Mouse (Mus musculus) hindbrain, embryonic 14.5 days (tissue): ENCODE data around the gene Tgfbr3. TPM values are rescaled to one million over a fixed set of nuclear protein-coding genes. Genes with fewer than 3 reads are reported as not detected.

ENCODE experiments used
- ATAC-seq: fragments of 200-750 bp; cut with Nextera tagmentation; 2 replicates; pipeline ENCODE4 v1.8.0; 2017; ENCODE audit warnings: moderate number of reproducible peaks, mild to moderate bottlenecking, moderate TSS enrichment, moderate library complexity; ENCODE audit not compliant: low FRiP score
- DNase-seq: peaks from one replicate; pipeline ENCODE4 v3.0.0-alpha.2; 2015; ENCODE audit warnings: low spot score
- H3K27ac ChIP-seq: fragments of 300-500 bp; sonication (generic); 2 replicates; pipeline ENCODE4 v1.5.1; 2014; ENCODE audit warnings: mild to moderate bottlenecking, moderate library complexity
- H3K27me3 ChIP-seq: fragments of 300-500 bp; sonication (generic); 2 replicates; pipeline ENCODE4 v1.6.1; 2014; ENCODE audit warnings: mild to moderate bottlenecking, low read length, mixed read lengths; ENCODE audit not compliant: control insufficient read depth, insufficient read depth
- H3K36me3 ChIP-seq: fragments of 300-500 bp; sonication (generic); replicated peaks from 2 replicates; pipeline ENCODE4 v1.6.1; 2014; ENCODE audit not compliant: control insufficient read depth, insufficient read depth
- H3K4me1 ChIP-seq: fragments of 300-500 bp; sonication (generic); replicated peaks from 2 replicates; pipeline ENCODE4 v1.6.1; 2014; ENCODE audit warnings: antibody characterized with exemption, low read length, mixed read lengths; ENCODE audit not compliant: control insufficient read depth, insufficient read depth
- H3K4me2 ChIP-seq: fragments of 300-500 bp; sonication (generic); replicated peaks from 2 replicates; pipeline ENCODE4 v1.6.1; 2014; ENCODE audit warnings: mild to moderate bottlenecking, moderate library complexity
- H3K4me3 ChIP-seq: fragments of 300-500 bp; sonication (generic); replicated peaks from 2 replicates; pipeline ENCODE4 v1.5.1; 2014; ENCODE audit warnings: mild to moderate bottlenecking, low read length
- H3K9ac ChIP-seq: fragments of 300-500 bp; sonication (generic); 2 replicates; pipeline ENCODE4 v1.6.1; 2014
- H3K9me3 ChIP-seq: fragments of 300-500 bp; sonication (generic); 2 replicates; pipeline ENCODE4 v1.6.1; 2016; ENCODE audit warnings: low read length; ENCODE audit not compliant: control insufficient read depth
- WGBS: fragments of 180-500 bp; shearing (Covaris S2); extraction: QIAGEN DNeasy Blood & Tissue Kit; methylation state at CpG from one replicate; pipeline ENCODE4 v1.1.7; 2014; 5-methylcytosine and 5-hydroxymethylcytosine counted together
- polyA plus RNA-seq: library from polyadenylated mRNA; unstranded; fragments of >200 nt; fragmentation: Nextera tagmentation; extraction: Ambion mirVana; gene quantifications from 2 replicates; pipeline ENCODE4 v1.2.1, GENCODE M21; 2014

The Tgfbr3 gene
- polyA plus RNA-seq, 1 experiment from 2014 or later: 7.1 TPM

DNA sequence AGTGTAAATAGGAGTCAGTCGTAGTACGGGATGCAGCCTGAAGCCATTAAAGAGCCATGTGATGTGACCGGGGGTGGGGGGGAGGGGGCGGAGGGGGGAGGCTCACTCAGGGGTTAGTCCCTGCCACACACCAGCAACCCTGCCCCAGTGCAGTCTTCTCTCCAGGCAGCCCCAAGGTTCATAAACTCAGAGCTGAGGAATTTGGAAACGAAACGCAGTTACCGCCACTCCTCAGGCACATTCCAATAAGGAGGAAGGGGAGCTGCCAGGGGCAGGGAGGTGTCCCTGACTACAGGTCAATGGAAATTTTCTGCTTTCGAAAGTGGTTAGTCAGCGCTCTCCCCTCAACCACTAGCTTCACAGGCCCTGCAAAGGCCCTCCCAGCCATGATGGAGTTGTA, 132.0 kb downstream of the Tgfbr3 start:
- no peaks in the 10 kb centered on the region for H3K36me3 ChIP-seq
- no peak overlapping the region for H3K4me2 ChIP-seq
- DNase-seq: no peak
- no peak overlapping the region for H3K4me3 ChIP-seq
- no peaks in the 10 kb centered on the region for H3K9me3 ChIP-seq
- no peak for ATAC-seq
- no peaks in the 10 kb centered on the region for H3K4me1 ChIP-seq
- 48% methylated on average over 9 of the region's 9 CpGs for WGBS
- H3K27ac ChIP-seq: no peak overlapping the region
- no peaks in the 10 kb centered on the region for H3K27me3 ChIP-seq
- no peak overlapping the region for H3K9ac ChIP-seq

DNA sequence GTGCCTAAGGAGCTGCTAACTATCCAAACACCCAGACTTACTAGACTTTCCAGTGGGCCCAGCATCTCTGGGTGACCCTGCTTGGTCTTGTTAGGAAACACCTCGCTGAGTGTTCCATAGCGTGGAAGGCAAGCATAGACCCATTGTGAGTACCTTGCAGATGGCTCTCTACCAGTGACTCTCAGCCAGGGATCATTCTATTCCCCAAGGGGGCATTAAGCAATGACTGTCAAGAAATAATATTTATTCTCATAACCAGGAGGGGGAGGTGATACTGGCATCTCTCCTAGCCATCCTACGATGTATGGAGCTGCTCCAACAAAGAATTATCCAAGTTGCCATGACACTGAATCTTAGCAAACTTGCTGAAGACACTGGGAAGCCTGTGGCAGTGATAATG, 133.3 kb downstream of the Tgfbr3 start:
- H3K4me1 ChIP-seq: peaks cover 8% of the 10 kb centered on the region; the same call in 1 of the 2 replicates
- H3K4me3 ChIP-seq: no peak overlapping the region
- H3K27ac ChIP-seq: no peak overlapping the region
- 74% methylated on average over 3 of the region's 3 CpGs for WGBS
- H3K36me3 ChIP-seq: no peaks in the 10 kb centered on the region
- H3K9ac ChIP-seq: no peak overlapping the region
- no peaks in the 10 kb centered on the region for H3K9me3 ChIP-seq
- no peak for ATAC-seq
- DNase-seq: no peak
- no peaks in the 10 kb centered on the region for H3K27me3 ChIP-seq
- no peak overlapping the region for H3K4me2 ChIP-seq

DNA sequence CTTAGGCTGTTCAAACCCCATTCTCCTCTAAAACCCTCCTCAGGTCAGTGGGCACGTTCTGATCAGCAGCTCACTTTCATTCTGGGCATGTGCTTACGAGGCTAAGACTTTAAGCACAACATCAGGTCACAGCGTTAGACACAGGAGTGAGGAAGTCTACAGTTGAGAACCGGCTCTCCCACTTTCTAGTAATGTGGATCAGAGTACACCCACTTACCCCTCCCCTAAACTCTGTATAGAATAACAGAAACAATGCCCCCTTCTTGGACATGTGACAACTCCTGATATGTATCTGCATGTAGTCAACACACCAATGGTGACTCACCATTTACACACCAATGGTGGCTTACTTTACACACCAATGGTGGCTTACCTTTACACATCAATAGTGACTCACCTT, 136.4 kb downstream of the Tgfbr3 start:
- no peaks in the 10 kb centered on the region for H3K36me3 ChIP-seq
- whole genome bisulfite sequencing: 88% methylated on average over 4 of the region's 4 CpGs
- H3K9me3 ChIP-seq: no peaks in the 10 kb centered on the region

DNA sequence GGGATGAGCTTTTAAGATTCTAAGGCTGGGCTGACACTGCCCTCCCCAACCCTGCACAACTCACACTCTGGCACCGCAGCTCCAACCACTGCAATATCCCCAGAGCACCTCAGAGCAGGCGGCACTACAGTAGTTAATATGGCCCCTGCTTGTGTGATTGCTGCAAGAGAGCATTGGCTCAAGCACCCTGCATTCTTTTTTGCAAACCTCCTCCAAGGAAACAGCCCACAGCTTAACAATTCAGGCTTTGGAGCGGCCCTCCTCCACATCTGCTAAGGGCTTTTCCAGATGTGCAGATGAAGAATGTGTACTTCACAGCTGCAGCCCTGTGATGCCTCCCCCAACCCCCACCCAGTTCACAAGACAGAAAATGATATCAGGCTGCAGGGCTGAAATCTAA, 138.1 kb downstream of the Tgfbr3 start:
- H3K9me3 ChIP-seq: no peaks in the 10 kb centered on the region
- H3K27me3 ChIP-seq: no peaks in the 10 kb centered on the region
- peaks cover 28% of the 10 kb centered on the region for H3K4me1 ChIP-seq
- no peak overlapping the region for H3K4me3 ChIP-seq
- DNase-seq (no peak), ATAC-seq (no peak)
- no peak overlapping the region for H3K27ac ChIP-seq
- 61% methylated on average over 3 of the region's 3 CpGs for WGBS
- H3K9ac ChIP-seq: no peak overlapping the region
- no peak overlapping the region for H3K4me2 ChIP-seq
- H3K36me3 ChIP-seq: no peaks in the 10 kb centered on the region

More for the DNA sequence above, 136.4 kb downstream of the Tgfbr3 start:
- no peak overlapping the region for H3K4me3 ChIP-seq
- H3K4me1 ChIP-seq: peaks cover 23% of the 10 kb centered on the region
- DNase-seq: no peak
- H3K4me2 ChIP-seq: no peak overlapping the region
- H3K9ac ChIP-seq: no peak overlapping the region
- no peak overlapping the region for H3K27ac ChIP-seq
- H3K27me3 ChIP-seq: no peaks in the 10 kb centered on the region
- ATAC-seq: no peak

DNA sequence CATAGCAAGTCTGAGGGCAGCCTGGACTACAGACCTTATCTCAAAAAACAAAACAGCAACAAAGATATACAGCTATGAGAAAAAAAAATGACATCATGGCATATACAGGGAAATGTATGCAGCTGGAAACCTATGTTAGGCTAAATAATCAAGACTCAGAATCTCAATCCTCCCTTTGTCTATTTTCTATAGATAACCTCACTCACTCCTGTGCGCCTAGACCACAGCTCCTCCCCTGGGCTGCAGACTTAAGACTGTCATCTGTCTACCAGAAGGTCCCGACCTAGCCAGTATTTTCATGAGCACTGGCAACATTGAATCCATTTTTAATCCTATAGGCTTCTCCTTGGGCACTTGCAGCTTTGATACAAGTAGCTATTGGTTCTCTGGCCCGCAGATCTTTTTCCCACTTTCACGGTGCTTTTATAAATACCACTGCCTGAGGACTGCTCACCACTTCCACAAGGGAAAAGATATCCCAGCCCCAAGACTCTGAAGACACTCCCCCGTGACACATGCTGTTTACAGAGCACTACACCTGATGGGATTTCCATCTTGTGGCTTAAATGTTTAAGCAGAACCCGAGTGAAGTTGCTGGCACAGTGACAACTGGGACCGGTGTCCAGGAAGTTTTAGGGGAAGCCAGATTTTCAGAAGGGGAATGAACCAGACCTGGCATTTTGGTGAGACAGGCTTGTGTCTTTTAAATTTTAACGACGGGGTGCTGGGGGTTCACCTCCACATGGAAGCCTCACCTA, 138.7 kb downstream of the Tgfbr3 start:
- DNase-seq (no peak), ATAC-seq (no peak)
- no peaks in the 10 kb centered on the region for H3K36me3 ChIP-seq
- no peak overlapping the region for H3K9ac ChIP-seq
- no peak overlapping the region for H3K27ac ChIP-seq
- no peaks in the 10 kb centered on the region for H3K9me3 ChIP-seq
- peaks cover 28% of the 10 kb centered on the region for H3K4me1 ChIP-seq
- no peak overlapping the region for H3K4me3 ChIP-seq
- H3K27me3 ChIP-seq: no peaks in the 10 kb centered on the region
- 56% methylated on average over 9 of the region's 9 CpGs for WGBS
- no peak overlapping the region for H3K4me2 ChIP-seq

DNA sequence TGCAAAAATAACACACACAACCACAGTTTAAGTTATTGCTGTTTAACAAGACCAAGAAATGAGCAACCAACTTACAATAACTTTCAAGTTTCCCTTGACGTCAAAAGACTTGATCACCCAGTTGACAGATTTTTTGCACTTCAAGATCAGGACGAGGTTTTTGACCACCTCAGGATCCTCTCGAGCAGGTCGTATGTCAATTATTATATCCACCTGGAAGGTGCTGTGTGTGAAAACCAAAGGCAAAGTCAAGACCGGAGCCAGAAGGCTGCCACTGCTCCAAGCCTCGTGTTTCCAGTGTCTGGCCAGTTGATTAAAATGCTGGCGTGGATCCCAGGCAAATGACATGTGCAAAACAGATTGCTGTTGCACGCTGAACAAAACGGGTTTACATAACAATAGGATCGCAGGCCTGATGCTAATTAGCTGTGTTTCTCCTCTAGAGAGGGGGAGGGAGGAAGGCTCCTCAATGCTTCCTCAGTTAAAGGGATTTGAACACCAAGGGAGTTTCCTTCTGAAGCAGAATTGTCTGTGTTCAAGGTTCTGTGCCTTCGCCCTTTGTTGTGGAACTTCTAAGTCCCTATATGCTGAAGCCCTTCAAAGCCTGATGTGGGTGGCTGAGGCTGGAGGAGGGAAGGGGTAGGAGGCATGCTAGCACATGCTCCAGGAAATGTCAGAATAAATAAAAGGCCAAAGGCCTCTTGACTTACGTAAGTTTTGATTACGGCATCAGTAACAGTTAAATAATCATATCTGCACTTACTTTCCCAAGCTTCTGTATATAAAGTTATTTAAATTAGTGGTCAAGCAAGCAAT, 141.3 kb downstream of the Tgfbr3 start:
- Histone ChIP-seq H3K9me3 (no peaks in the 10 kb centered on the region), H3K27ac (peak overlapping the region; percentile 51), H3K27me3 (no peaks in the 10 kb centered on the region), H3K4me1 (peaks cover 28% of the 10 kb centered on the region), H3K36me3 (no peaks in the 10 kb centered on the region), H3K4me2 (no peak overlapping the region), H3K4me3 (no peak overlapping the region), H3K9ac (no peak overlapping the region)
- ATAC-seq (peak; percentile 72), DNase-seq (peak; percentile 81)
- whole genome bisulfite sequencing: 18% methylated on average over 13 of the region's 13 CpGs

DNA sequence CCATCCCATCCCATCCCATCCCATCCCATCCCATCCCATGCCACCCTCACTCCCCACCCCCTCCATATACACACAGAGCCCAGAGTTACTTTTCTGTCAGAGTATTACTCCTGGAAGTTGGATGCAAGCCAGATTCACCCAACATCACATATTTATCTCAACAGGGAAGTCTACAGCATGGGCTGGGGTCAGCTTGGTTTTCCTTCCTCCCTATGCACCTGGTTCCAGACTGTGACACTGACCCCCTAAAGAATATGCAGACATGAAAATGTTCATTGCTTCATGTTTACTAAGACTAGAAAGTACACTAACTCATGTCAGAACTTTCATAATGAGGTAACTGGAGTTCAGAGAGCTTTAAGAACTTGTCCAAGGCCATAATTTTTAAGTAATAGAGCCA, 142.0 kb downstream of the Tgfbr3 start:
- Histone ChIP-seq H3K36me3 (no peaks in the 10 kb centered on the region), H3K9me3 (no peaks in the 10 kb centered on the region), H3K4me1 (peaks cover 28% of the 10 kb centered on the region), H3K9ac (no peak overlapping the region), H3K27me3 (no peaks in the 10 kb centered on the region), H3K4me2 (no peak overlapping the region), H3K27ac (no peak overlapping the region), H3K4me3 (no peak overlapping the region)
- no peak for ATAC-seq
- no peak for DNase-seq

DNA sequence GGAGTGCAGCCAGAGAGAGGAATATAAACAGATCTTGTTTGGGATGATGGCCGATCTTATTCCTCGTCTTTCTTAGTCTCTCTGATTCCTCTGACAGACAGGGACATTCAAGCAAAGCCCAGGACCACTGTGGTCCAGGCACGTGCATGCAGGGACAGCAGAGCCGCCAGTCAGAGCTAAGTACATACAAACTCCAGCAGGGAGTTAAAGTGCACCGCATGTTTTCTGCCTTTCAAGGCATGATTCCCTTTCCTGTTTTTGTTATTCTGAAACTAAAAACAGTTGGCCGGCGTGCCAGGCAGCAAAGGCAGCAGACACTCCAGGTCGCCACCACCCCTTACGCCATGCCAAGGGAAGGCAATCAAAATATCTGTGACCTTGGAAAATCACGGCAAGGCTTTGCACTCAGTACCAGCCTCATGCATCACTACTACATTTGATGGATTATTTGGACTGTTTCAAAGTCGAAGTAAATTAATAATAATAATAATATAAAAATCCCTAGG, 143.3 kb downstream of the Tgfbr3 start:
- no peaks in the 10 kb centered on the region for H3K36me3 ChIP-seq
- no peaks in the 10 kb centered on the region for H3K9me3 ChIP-seq
- H3K27ac ChIP-seq: no peak overlapping the region
- no peak overlapping the region for H3K4me2 ChIP-seq
- ATAC-seq: no peak
- no peak overlapping the region for H3K4me3 ChIP-seq
- H3K9ac ChIP-seq: no peak overlapping the region
- H3K27me3 ChIP-seq: no peaks in the 10 kb centered on the region
- no peak for DNase-seq
- WGBS: 43% methylated on average over 11 of the region's 11 CpGs
- H3K4me1 ChIP-seq: peaks cover 20% of the 10 kb centered on the region

DNA sequence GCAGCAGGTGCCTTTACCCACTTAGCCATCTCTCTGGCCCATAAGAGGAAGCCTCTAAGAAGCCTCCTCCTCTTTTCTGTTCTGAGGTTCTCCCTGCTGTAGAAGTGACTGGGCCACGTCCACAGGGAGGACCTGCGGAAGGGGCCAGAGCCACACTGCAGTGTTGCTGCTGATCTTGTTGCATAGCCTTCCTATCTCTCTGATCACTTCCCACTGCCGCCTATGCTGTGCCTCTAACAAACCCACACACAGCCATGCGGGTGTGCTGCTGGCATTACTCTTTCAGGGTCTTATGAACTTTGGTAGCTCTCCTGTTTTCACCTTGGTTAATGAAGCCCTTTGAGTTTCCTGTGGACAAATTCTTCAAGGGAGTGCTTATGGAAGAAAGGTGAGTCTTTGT, 144.3 kb downstream of the Tgfbr3 start:
- DNase-seq: no peak
- Histone ChIP-seq H3K36me3 (no peaks in the 10 kb centered on the region), H3K4me2 (no peak overlapping the region), H3K9me3 (no peaks in the 10 kb centered on the region), H3K4me1 (peaks cover 14% of the 10 kb centered on the region; the same call in 1 of the 2 replicates), H3K9ac (no peak overlapping the region), H3K27ac (no peak overlapping the region), H3K4me3 (no peak overlapping the region), H3K27me3 (no peaks in the 10 kb centered on the region)
- 89% methylated on average over 4 of the region's 4 CpGs for WGBS
- no peak for ATAC-seq
